Mouse (Mus musculus) layer of hippocampus, postnatal 25 days (tissue): Measurements from ENCODE around the gene Mbd3. TPM values are rescaled to one million over a fixed set of nuclear protein-coding genes. Genes with fewer than 3 reads are reported as not detected.
"Not testable (repeated sequence)": the region's sequence is repeated elsewhere in the genome, so short reads cannot be mapped to it uniquely, and the experiment has no call there.

ENCODE experiments used
- DNase-seq, 2 experiments: peaks; one replicate each; pipeline ENCODE4 v3.0.0; 2022; ENCODE audit warnings: mixed read lengths in 2 of 2, low spot score in 1 of 2; ENCODE audit errors: extremely low spot score in 1 of 2
- total RNA-seq, 2 experiments: library from RNA; stranded (reverse); gene quantifications; 2 replicates each; pipeline ENCODE4 v1.2.3; 2021

The Mbd3 gene
- total RNA-seq, 2 experiments from 2014 or later: 138 to 159 TPM

DNA sequence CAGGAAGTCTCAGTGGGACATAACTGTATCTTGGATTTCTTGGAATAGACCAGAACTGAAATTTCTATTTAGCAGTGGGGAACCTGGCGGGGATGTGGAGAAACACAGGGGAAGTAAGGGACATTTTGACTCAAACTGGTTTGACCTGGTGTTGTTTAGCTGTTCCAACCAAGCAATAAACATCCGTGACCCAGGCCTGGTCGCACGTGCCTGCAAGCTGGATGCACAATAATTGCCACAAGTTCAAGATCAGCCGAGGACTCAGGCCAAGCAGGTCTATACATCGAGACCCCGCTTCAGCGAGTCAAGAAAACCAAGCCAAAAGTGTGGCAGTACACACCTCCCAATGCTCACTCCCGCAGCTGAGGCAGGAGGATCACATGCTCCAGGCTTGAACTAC, 27.4 kb downstream of the Mbd3 start:
- DNase-seq: no peak

DNA sequence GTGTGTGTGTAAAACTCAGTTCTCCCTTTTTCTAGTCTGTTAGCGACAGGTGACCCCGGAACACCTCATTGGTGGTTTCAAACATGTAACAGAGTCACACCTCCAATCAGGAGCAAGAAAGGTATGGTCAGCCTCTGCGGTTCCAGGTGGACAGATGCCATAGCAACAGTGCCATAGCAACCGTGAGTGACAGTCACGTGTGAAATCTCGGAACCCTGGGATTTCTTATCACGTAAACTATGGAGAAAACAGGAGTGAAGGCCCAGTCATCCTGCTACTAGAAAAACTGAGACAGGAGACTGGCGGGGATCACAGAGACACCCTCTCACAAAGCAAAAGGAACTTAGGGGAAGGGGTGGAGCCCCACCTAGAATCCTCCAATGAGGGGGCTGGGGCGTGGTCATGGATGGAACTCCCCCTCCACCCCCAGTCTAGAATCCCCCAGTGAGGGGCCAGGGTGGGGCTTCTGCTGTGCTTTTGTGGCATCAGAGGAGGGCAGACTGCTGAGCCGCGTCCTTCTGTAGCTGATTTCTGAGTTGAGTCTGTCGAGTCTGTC, 27.9 kb downstream of the Mbd3 start:
- DNase-seq: no peak

DNA sequence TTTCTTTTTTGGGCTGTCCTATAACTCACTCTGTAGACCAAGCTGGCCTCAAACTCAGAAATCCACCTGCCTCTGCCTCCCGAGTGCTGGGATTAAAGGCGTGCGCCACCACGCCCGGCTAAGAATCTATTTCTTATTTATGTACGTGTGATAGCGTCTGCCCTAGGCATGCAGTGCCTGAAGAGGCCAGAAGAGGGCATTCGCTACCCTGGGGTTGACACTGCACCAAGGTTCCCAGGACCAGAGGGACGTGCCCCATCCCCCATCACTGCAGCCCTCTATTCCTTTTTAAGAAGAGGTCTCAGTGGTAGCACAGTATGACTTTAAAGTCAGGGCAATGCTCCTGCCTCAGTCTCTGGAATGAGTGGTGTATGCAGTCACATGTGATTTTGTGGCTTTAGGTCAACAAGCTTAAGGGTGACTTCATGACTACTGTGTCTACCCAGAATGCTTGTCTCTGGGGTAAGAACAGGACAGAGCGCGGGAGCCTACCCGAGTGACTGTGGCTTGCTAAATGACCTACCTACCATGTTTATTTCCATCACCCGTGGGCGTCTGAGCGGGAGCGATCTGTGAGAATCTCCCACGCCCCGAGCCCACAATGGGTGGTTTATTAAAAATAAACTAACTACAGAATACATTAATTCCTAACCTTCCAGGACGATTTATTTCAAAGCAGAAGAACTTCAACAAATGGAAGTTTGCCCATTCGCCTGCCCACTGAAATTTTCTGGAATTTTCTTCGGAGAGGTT, 29.2 kb downstream of the Mbd3 start:
- DNase-seq: no peak

DNA sequence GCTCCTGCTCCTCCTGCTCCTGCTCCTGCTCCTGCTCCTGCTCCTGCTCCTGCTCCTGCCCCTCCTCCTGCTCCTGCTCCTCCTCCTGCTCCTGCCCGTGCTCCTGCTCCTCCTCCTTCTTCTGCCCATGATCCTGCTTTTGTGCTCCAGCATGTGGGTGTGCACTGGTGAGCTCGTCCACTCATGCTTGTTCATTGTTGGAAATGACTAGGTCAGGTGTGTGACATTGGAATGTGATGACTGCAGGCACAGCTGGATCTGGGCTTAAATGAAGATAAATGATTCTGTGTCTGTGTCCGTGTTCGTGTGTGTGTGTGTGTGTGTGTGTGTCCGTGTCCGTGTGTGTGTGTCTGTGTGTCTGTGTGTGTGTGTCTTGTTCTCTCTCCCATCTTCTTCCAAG, 31.0 kb downstream of the Mbd3 start:
- no peak for DNase-seq

DNA sequence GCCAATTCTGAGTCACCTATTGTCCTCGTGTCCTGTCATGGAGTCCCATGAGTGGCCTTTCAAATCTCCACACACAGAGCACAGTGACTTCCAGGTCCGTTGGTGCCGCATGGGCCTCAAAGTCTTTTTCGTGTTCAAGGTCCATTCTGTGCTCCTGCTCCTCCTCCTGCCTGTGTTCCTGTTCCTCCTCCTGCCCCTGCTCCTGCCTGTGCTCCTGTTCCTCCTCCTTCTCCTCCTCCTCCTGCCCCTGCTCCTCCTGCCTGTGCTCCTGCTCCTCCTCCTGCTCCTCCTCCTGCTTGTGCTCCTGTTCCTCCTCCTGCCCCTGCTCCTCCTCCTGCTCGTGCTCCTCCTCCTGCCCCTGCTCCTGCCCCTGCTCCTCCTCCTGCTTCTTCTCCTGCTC, 31.4 kb downstream of the Mbd3 start:
- no peak for DNase-seq

DNA sequence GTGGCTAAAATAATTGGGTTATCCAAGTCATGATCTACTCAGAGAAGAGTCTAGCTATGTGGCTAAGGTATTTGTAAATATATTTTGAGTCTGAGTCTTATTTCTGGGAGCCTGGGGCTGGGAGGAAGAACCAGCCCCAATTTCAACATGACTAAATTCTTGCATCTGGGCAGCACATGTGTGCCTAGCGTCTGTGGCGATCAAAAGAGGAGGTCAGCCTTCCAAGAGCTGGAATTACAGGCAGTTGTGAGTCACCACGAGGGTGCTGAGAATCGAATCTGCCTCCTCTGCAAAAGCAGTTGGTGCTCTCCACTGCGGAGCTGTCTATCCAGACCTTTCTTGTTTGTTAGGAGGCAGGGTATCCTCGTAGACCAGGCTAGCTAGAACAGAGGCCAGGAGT, 33.6 kb downstream of the Mbd3 start:
- DNase-seq: no peak

DNA sequence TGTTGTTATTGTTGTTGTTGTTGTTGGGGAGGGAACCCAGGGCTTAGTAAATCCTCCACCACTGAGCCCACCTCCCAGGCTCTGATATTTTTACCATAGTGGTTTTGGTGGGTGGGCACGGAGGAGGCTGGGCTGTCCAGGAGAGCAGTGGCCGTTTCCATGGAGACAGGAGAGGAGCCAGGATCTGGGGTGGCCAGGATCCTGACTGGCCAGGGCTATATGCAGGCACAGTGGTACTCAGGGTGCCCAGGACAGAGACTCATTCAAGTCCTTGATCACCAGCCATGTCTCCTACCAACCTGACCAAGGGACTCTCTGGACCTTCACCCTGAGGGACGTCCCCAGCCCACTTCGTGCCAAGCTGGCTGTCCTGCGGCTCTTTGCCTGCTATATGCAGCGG, 35.6 kb downstream of the Mbd3 start:
- DNase-seq: no peak

DNA sequence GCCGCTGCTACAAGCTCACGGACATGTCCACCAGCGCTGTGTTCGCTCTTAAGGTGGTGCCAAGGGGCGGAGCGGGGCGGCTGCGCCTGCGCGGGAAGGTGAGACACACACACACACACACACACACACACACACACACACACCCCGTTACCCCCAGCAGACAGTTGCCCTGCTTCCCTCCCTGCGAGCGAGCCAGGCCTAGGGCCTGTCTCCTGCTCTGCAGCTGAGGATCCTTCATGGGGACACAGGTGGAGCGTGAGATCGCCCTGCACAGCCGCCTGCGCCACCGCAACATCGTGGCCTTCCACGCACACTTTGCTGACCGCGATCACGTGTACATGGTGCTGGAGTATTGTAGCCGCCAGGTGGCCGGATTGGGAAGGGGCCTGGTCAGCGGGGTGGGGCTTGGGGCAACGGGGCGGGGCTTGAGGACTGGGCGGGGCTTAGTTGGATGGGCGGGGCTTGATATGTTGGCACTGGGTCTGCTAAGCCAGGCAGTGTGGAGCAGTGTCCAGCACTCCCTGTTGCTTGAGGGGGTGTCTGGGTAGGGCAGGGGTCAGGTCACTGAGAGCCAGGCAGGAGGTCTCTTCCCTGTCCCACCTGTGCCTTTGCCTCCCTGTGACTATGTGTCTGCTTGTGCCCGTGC, 41.2 kb downstream of the Mbd3 start:
- no peak for DNase-seq

DNA sequence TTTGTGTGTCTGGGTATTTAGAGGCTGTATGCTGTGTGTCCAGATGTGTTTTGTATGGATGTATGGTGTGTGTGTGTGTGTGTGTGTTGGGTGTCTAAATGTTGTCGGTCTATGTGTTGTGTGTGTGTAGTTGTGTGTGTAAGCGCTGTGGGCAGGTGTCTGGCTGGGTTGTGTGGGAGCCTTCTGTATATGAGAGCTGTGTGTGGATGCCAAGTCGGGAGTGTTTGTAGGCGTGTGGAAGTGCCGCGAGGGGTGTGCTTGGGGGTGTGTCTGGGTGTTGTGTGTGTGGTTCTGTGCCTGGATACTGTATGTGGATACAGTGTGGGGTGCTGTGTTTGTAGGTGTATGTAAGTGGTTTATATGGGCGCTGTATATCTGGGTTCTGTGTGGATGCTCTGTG, 42.0 kb downstream of the Mbd3 start:
- DNase-seq: no peak

DNA sequence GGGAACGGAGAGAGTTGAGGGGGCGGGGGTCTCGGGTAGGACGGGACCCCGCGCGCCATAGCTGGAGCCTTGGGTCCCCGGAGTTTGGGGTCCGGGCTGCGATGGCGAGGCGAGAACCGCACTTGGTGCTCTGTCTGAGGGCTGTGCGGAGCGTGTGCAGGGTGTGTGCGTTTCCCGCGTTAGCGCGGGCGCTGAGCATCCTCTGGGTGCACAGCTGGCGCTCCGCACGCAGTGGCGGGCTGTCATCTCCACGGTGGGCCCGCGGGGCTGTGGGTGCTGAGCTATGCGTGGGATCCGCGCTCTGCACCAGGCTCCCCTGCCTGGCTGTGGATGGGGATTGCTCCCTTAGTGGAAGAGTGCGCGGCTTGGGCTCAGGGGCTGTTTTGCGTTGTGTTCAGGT, 42.6 kb downstream of the Mbd3 start:
- DNase-seq: no peak

DNA sequence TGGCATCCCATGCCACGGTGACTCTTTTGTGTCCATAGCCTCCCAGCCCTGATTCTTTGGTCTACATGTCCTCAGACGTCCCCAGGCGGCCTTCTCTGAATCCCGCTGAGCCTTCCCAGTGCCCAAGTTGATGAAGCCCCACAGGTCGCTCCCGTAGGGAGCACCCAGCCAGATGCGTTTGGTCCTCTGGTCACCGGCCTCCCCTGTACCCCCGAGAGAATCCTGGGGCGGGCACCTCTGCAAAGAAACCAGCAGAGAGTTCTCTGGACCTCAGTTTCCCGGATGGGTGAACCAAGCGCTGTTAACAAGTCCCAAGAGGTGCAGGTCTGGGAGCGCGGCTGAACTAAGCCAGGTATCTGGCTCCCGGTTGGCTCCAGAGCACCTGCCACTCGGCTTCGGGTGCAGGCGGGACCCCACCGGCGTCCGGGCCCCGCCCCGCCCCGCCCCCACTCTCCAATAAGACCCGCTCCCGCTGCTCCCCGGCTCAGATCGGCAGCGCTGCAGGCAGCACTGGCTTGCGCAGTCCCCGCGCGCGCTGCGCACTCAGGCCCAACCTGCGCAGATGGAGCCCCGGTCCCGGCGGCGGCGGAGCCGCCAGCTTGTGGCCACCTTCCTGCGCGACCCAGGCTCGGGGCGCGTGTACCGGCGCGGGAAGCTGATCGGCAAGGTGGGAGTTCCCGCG, 43.2 kb downstream of the Mbd3 start, which contains the start of gene Plk5:
TSS of gene Plk5 (plus strand) at position 459 of the 682 bp plus-strand sequence.
- no peak for DNase-seq

DNA sequence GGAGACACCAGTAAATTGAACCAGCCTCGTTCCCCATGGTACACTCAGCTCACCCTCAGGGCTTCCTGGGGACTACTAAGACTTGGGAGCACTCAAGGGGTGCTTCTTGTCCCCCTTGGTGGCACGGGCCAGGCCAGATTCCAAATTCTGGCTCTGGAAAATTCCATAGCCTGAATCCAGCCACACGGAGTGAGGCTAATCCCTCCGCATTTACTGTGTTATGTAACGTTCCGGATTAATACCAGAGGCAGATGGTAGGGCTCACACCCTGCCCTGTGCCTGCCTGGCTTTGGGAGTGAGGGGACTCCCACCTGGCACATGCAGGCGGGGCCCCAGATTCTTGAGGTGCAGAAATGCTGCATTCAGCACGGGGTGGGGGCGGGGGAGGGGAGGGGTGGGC, 43.9 kb downstream of the Mbd3 start:
- DNase-seq: no peak

DNA sequence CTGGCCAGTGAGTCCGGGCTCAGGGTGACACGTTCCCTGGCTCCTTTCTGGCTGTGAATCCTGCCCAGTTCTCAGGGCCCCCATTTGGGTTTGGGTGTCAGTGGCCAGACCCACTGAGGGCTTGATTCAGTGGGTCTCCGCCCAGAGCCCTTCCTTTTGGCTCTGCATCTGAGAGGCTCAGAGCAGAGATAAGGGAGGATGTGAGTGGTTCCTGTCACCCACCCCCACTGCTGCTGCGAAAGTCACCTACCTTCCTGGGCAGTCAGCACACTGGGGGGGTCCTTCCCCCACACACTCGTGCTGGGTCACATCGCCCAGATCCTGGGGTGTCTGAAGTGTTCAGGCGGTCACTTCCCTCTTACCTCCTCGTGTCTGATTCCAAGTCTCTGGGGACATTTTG, 46.6 kb downstream of the Mbd3 start:
- DNase-seq: no peak

DNA sequence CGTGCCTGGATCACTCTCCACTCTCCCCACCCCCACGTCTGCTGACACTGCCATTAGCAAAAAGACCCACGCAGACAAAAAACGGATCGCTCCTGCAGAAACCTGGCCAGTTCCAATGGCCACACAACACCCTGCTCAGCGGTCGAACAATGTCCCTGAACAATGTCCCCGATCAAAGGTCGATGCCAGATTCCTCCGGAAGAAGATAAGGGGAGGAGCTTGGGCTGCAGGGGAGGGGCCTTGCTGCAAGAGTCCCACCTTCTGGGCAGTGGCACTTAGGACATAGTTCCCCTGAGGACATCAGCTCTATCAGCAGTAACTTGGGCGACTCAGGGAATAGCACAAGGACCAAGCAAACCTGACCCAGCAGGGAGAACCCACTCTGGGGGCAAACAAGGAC, 47.5 kb downstream of the Mbd3 start:
- DNase-seq: no peak

DNA sequence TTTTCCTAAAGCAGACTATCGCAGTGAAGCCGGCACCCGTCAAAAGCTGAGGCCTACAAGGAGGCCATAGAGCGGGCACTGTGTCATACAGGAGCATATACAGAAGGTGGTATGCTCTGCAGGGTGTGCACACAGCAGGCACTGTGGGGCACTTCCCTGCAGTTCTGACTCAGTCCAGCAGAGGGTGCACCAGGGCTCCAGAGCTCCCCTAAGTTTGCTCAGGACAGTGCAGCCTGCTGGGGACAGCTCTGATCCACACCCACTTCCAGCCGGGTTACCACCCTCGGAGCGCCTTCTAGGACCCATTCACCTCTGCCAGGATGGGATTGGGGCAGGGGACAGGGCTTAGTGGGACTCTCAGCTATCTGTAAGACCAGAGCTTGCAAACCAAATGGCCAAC, 49.1 kb downstream of the Mbd3 start:
- DNase-seq: peak; percentile 83 to 97

DNA sequence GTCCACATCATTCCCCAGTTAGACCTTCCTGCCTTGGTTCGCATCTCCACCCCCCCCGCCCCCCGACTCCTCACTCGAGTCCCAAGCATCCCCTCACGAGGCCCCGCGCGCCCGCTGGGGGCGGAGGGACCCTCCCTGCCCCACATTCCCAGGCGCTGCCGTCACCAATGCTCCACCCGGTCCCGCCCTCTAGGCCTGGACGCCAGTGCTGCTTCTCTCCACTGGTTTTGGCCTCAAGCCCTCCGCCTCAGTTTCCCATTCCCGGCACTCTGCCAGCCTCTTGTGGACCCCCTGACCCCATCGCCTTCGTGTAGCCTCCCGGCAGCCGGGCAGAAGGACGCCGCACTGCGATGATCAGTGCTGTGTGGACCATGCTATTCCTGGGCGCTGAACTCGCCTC, 50.4 kb downstream of the Mbd3 start:
- no peak for DNase-seq

DNA sequence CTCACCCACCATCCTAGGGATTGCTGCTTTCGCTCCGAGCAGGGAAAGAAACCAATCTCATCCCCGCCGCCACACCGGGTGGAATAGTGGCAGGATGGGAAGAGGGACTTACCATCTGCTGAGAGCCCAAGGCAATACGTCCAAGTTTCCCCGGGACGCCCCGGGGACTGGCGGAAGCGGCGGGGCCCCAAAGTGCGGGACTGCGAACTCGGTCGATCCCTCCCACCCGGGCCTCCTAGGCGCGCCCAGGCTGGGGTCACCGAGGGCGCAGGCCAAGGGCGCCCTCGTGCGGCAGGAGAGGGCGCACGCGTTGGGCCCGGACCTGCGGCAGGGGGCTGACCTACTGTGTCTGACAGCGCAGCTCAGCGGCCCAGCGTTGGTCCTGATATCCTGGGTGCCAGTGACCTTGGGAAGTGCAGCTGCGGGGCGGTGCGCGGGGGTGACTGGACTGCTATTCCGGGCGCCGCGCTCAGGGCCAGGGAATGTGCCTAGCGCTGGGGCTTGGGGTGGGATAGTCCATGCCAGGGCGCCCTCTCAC, 51.0 kb downstream of the Mbd3 start, which contains the start of gene Adamtsl5:
TSS of gene Adamtsl5 (minus strand) at position 169 of the 538 bp plus-strand sequence.
- DNase-seq: no peak

DNA sequence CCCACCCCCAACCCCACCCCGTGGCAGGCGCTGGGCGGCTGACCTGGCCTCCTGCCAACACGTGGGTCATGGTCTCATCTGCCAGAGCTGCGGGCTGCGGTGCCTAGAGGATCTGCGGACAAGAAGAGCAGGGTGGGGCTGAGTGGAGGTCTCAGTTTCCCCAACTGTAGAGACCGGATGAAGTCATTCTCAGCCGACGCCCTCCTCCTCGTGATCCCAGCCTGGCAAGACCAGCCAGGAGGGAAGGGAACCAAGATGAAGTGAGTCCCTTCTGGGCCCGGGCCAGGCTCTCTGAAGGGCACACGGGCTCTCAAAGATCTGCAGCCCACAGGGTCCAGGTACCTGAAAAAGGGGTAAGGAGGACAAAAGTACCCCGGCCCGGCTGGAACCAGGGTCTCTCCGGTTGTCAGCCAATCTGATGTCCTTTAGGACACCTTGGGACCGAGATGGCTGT, 51.8 kb downstream of the Mbd3 start:
- no peak for DNase-seq

DNA sequence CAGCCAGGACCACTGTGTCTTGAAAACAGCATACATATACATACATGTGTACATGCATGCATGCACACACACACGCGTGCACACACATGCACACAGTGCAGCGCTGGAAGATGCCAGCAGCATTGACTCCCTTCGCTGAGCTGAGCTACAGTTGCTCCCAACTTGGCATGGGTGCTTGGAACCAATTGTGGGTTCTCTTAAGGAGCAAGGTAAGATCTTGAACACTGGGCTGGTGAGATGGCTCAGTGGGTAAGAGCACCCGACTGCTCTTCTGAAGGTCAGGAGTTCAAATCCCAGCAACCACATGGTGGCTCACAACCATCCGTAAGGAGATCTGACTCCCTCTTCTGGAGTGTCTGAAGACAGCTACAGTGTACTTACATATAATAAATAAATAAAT, 53.4 kb downstream of the Mbd3 start:
- not testable (repeated sequence) for DNase-seq

DNA sequence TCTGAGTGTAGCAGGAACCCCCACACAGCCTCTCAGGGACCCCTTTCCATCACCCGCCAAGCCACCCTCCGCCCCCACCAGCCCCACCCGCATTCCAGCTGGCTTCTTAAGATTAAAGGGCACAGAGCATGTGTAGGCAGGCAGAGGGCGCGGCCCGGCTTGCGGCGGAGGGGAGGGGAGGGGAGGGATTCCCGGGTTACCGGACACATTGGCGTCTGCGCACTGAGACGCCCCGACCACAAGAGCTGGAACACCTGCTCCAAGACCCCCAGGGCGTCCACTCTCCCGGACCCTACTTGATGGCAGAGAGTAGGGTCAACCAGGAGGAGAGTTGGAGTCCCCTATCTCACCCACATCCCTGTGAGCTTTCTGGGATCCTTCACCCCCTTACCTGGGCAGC, 54.2 kb downstream of the Mbd3 start:
- DNase-seq: no peak

DNA sequence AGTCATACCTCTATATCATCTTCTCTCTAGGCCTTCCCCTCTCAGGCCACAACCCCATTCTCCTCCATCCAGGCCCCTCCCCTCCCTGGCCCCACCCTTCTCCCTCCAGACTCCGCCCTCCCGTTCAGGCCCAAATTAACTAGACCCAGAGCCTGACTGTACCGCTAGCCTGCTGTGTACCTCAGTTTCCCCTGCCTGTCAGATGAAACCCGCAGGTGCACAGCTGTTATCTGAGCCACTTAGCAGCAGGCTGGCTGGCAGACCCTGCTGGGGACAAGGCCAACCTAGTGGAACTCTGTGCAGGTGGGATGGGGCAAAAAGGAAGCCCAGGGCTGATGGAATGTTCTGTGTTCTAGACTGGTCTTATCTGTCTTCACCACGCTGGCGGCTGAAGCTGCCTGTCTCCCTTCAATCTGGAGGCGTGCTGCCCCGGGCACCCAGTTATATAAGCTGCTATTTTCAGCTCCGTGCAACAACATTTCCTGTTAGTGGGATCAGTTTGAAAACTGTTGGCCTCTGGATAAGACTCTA, 55.2 kb downstream of the Mbd3 start:
- DNase-seq: no peak
